In genomic region chr9:14939610-14940009, GRCm38 (mm10) we compare ENCODE assay signal across 47 mouse cellular contexts. TPM values are rescaled to one million over a fixed set of nuclear protein-coding genes. Genes with fewer than 3 reads are reported as not detected.
"Had no signal": no experiment of that assay in that cellular context is flagged by ENCODE, and none has a peak within 500 bp of the region (broad histone marks: within the 10 kb centered on the region; RNA-seq: fewer than 3 reads in every experiment).

No protein-coding gene starts in this region.

- ATAC-seq: hindbrain, embryonic 16.5 days; hindbrain, postnatal 0 days; inflammation-experienced regulatory T-cells, adult 6 months; intestine, embryonic 15.5 days; intestine, embryonic 16.5 days; intestine, postnatal 0 days had no signal

- H3K36me3 ChIP-seq: heart, embryonic 12.5 days; heart, embryonic 13.5 days; heart, embryonic 15.5 days; hindbrain, embryonic 10.5 days; hindbrain, embryonic 12.5 days; hindbrain, embryonic 13.5 days; hindbrain, embryonic 15.5 days; intestine, embryonic 15.5 days; kidney, embryonic 15.5 days had no signal

- H3K9ac ChIP-seq: heart, embryonic 12.5 days; heart, embryonic 13.5 days; heart, embryonic 15.5 days; hindbrain, embryonic 12.5 days; hindbrain, embryonic 13.5 days; hindbrain, embryonic 14.5 days; hindbrain, embryonic 15.5 days; intestine, embryonic 15.5 days; kidney, embryonic 15.5 days had no signal

- H3K4me1 ChIP-seq: heart, embryonic 15.5 days; hindbrain, embryonic 12.5 days; hindbrain, embryonic 13.5 days; hindbrain, embryonic 15.5 days; intestine, embryonic 15.5 days; kidney, embryonic 15.5 days had no signal

- H3K27me3 ChIP-seq: heart, embryonic 12.5 days; heart, embryonic 13.5 days; heart, embryonic 15.5 days; hindbrain, embryonic 12.5 days; hindbrain, embryonic 13.5 days; hindbrain, embryonic 15.5 days; intestine, embryonic 15.5 days; kidney, embryonic 15.5 days had no signal

- H3K4me3 ChIP-seq: heart, embryonic 12.5 days; heart, embryonic 13.5 days; heart, embryonic 15.5 days; hindbrain, embryonic 10.5 days; hindbrain, embryonic 12.5 days; hindbrain, embryonic 13.5 days; hindbrain, embryonic 15.5 days; intestine, embryonic 15.5 days; kidney, embryonic 15.5 days; layer of hippocampus, adult 2 months; left cerebral cortex, adult 2 months had no signal

- H3K27ac ChIP-seq: heart, embryonic 13.5 days; heart, embryonic 15.5 days; hindbrain, embryonic 10.5 days; hindbrain, embryonic 12.5 days; hindbrain, embryonic 13.5 days; hindbrain, embryonic 14.5 days; hindbrain, embryonic 15.5 days; hindbrain, postnatal 0 days; intestine, embryonic 15.5 days; kidney, embryonic 15.5 days; kidney, postnatal 0 days; layer of hippocampus, adult 2 months; left cerebral cortex, adult 2 months had no signal

- DNase-seq: heart, postnatal 14 days; heart, postnatal 36 days; heart, postnatal 4 days; kidney, adult 11 months; kidney, adult 18-20 months; kidney, adult 2 months; kidney, adult 8-10 months; kidney, adult 9 months; kidney, postnatal 10 days; kidney, postnatal 14 days; kidney, postnatal 25 days; kidney, postnatal 36 days; kidney, postnatal 4 days; layer of hippocampus, adult 9-11 months; layer of hippocampus, postnatal 36 days had no signal

- H3K4me2 ChIP-seq: heart, embryonic 11.5 days; heart, embryonic 12.5 days; heart, embryonic 13.5 days; heart, embryonic 15.5 days; hindbrain, embryonic 12.5 days; hindbrain, embryonic 13.5 days; hindbrain, embryonic 14.5 days; hindbrain, embryonic 15.5 days; intestine, embryonic 15.5 days; kidney, embryonic 15.5 days had no signal

- H3K9me3 ChIP-seq: heart, embryonic 12.5 days; heart, embryonic 13.5 days; heart, embryonic 15.5 days; hindbrain, embryonic 10.5 days; hindbrain, embryonic 12.5 days; hindbrain, embryonic 13.5 days; hindbrain, embryonic 15.5 days; intestine, embryonic 15.5 days; kidney, embryonic 15.5 days had no signal

RNA-seq across cellular contexts. Expression of gene Izumo1r, which starts 35.9 kb away (rescaled TPM):
- total RNA-seq: heart, postnatal 25 days; heart, postnatal 36 days; heart, postnatal 4 days; hematopoietic stem cell, adult 5-6 weeks; hindbrain, postnatal 0 days; layer of hippocampus, adult 18-20 months; layer of hippocampus, adult 2 months; layer of hippocampus, adult 8-10 months; layer of hippocampus, postnatal 10 days; layer of hippocampus, postnatal 14 days; layer of hippocampus, postnatal 25 days; layer of hippocampus, postnatal 36 days; left cerebral cortex, adult 18-20 months; left cerebral cortex, adult 2 months had no signal
- polyA plus RNA-seq: heart, embryonic 11.5 days; heart, embryonic 12.5 days; heart, embryonic 13.5 days; heart, embryonic 14.5 days; heart, postnatal 0 days; hindbrain, embryonic 10.5 days; hindbrain, embryonic 11.5 days; hindbrain, embryonic 12.5 days; hindbrain, embryonic 13.5 days; hindbrain, embryonic 14.5 days; hindbrain, embryonic 15.5 days; hindbrain, embryonic 16.5 days; hindbrain, postnatal 0 days; intestine, embryonic 14.5 days; intestine, embryonic 15.5 days; intestine, embryonic 16.5 days; intestine, postnatal 0 days; kidney, embryonic 16.5 days had no signal
